Mouse (Mus musculus): ENCODE measurements around the gene Grm6.

DNA sequence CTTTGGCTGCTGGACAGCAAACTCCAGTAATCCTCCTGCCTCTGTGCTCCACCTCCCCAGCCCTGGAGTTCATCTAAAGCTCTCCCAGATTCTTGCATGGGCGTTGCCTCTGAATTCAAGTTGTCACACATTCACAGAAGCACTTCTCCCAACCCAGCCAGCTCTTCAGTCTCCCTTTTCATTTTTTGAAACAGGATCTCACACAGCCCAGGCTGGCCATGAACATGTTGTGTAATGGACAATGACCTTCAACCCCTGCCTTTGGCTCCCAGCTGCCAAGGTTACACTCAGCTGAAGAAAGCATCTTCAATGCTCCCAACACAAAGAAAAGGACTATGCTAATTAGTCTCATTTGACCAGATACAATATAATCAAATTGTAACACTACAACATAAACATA, 62.8 kb downstream of the Grm6 start:
- TF ChIP-seq CTCF (IDR thresholded peaks at IDR 0.05; ENCODE audit: low read depth, low read length) (no peak), POLR2A (IDR thresholded peaks at IDR 0.05; ENCODE audit: insufficient read depth, low read length) (no peak)

Data from ES-Bruce4 (cell line).